9 mouse cellular contexts compared by ENCODE assay signal in genomic region chr2:167828258-167828657, GRCm38 (mm10).
A peak's percentile ranks its signal among the peaks of the same experiment; 100 is the strongest.
DNase-seq lines count a peak whose midpoint lies in the region; ATAC-seq and TF ChIP-seq lines count a peak whose summit lies in the region.
"Had no signal": no experiment of that assay in that cellular context is flagged by ENCODE, and none has a peak within 500 bp of the region (broad histone marks: within the 10 kb centered on the region; RNA-seq: fewer than 3 reads in every experiment).

No protein-coding gene starts in this region.

- peaks cover 38% of the 10 kb centered on the region for H3K4me1 ChIP-seq in lung, embryonic 14.5 days (ENCODE audit: insufficient read depth)
- H3K4me1 ChIP-seq in heart, embryonic 10.5 days: peaks cover 67% of the 10 kb centered on the region
- peaks cover 27% of the 10 kb centered on the region for H3K4me1 ChIP-seq in liver, embryonic 12.5 days
- H3K4me1 ChIP-seq in midbrain, embryonic 13.5 days (replicated peaks): peaks cover 3% of the 10 kb centered on the region

- H3K27me3 ChIP-seq in lung, embryonic 14.5 days (ENCODE audit: insufficient read depth, low read length): no peaks in the 10 kb centered on the region
- no peaks in the 10 kb centered on the region for H3K27me3 ChIP-seq in heart, embryonic 10.5 days (ENCODE audit: insufficient read depth, poor library complexity, severe bottlenecking)
- peaks cover 5% of the 10 kb centered on the region for H3K27me3 ChIP-seq in liver, embryonic 12.5 days (replicated peaks)
- H3K27me3 ChIP-seq in midbrain, embryonic 13.5 days: no peaks in the 10 kb centered on the region
- H3K27me3 ChIP-seq: hindbrain, embryonic 13.5 days had no signal

- no peak for DNase-seq in lung, embryonic 14.5 days
- DNase-seq in lung, adult 18-20 months: no peak
- peak; percentile 82 for DNase-seq in adrenal gland, adult 2 months
- peak; percentile 92 for DNase-seq in heart, embryonic 10.5 days (ENCODE audit: low spot score)
- no peak for DNase-seq in right cerebral cortex, postnatal 25 days
- no peak for DNase-seq in frontal cortex, postnatal 25 days (ENCODE audit: low spot score in 2 of 2)

- H3K4me2 ChIP-seq in lung, embryonic 14.5 days: no peak overlapping the region
- H3K4me2 ChIP-seq in liver, embryonic 12.5 days: no peak overlapping the region
- H3K4me2 ChIP-seq in midbrain, embryonic 13.5 days (replicated peaks): no peak overlapping the region
- H3K4me2 ChIP-seq: hindbrain, embryonic 13.5 days had no signal

- 27% methylated on average over 5 of the region's 5 CpGs for WGBS in lung, embryonic 14.5 days
- WGBS in heart, embryonic 10.5 days: 7% methylated on average over 5 of the region's 5 CpGs
- WGBS in liver, embryonic 12.5 days (ENCODE audit: insufficient replicate concordance): 38% methylated on average over 5 of the region's 5 CpGs
- 61% methylated on average over 5 of the region's 5 CpGs for WGBS in midbrain, embryonic 13.5 days

- ATAC-seq in lung, embryonic 14.5 days (ENCODE audit: insufficient read depth): no peak
- ATAC-seq in liver, embryonic 12.5 days: peak; percentile 28; the same call in 1 of the 2 replicates
- ATAC-seq in midbrain, embryonic 13.5 days: no peak

- no peak overlapping the region for H3K4me3 ChIP-seq in lung, embryonic 14.5 days (ENCODE audit: low read depth, low read length)
- no peak overlapping the region for H3K4me3 ChIP-seq in heart, embryonic 10.5 days
- H3K4me3 ChIP-seq in liver, embryonic 12.5 days: no peak overlapping the region
- H3K4me3 ChIP-seq in midbrain, embryonic 13.5 days (replicated peaks): no peak overlapping the region
- H3K4me3 ChIP-seq: hindbrain, embryonic 13.5 days had no signal

- H3K9me3 ChIP-seq in lung, embryonic 14.5 days (ENCODE audit: low read depth, low read length): no peaks in the 10 kb centered on the region
- H3K9me3 ChIP-seq in heart, embryonic 10.5 days: no peaks in the 10 kb centered on the region
- H3K9me3 ChIP-seq in liver, embryonic 12.5 days (replicated peaks): no peaks in the 10 kb centered on the region
- no peaks in the 10 kb centered on the region for H3K9me3 ChIP-seq in midbrain, embryonic 13.5 days
- H3K9me3 ChIP-seq: hindbrain, embryonic 13.5 days had no signal

- H3K27ac ChIP-seq in lung, embryonic 14.5 days (ENCODE audit: low read depth): peak overlapping the region; percentile 33; the same call in 1 of the 2 replicates
- peak overlapping the region; percentile 86 for H3K27ac ChIP-seq in heart, embryonic 10.5 days
- H3K27ac ChIP-seq in liver, embryonic 12.5 days: no peak overlapping the region
- no peak overlapping the region for H3K27ac ChIP-seq in midbrain, embryonic 13.5 days
- H3K27ac ChIP-seq: hindbrain, embryonic 13.5 days had no signal

- H3K36me3 ChIP-seq in lung, embryonic 14.5 days (ENCODE audit: insufficient read depth): no peaks in the 10 kb centered on the region
- no peaks in the 10 kb centered on the region for H3K36me3 ChIP-seq in heart, embryonic 10.5 days
- H3K36me3 ChIP-seq in liver, embryonic 12.5 days: no peaks in the 10 kb centered on the region
- H3K36me3 ChIP-seq in midbrain, embryonic 13.5 days: no peaks in the 10 kb centered on the region
- H3K36me3 ChIP-seq: hindbrain, embryonic 13.5 days had no signal

- TF ChIP-seq CTCF in lung, embryonic 14.5 days (IDR thresholded peaks at IDR 0.05; ENCODE audit: low read depth): no peak

- no peak overlapping the region for H3K9ac ChIP-seq in lung, embryonic 14.5 days
- no peak overlapping the region for H3K9ac ChIP-seq in liver, embryonic 12.5 days
- no peak overlapping the region for H3K9ac ChIP-seq in midbrain, embryonic 13.5 days (replicated peaks)
- H3K9ac ChIP-seq: hindbrain, embryonic 13.5 days had no signal

Comparison
In these comparisons a context has a peak if more than half of its experiments do, and no peak if none do; other contexts are left out.
1. DNase-seq: peak in adrenal gland, adult 2 months (single experiment) and heart, embryonic 10.5 days (single experiment); none in lung, embryonic 14.5 days (single experiment), lung, adult 18-20 months (0 of 2), right cerebral cortex, postnatal 25 days (single experiment) and frontal cortex, postnatal 25 days (0 of 2).
2. H3K27ac ChIP-seq: peak in lung, embryonic 14.5 days (single experiment) and heart, embryonic 10.5 days (single experiment); none in liver, embryonic 12.5 days (single experiment) and midbrain, embryonic 13.5 days (single experiment).